Mouse (Mus musculus): ENCODE measurements around the gene Mgat4b. TPM values are rescaled to one million over a fixed set of nuclear protein-coding genes. Genes with fewer than 3 reads are reported as not detected.

Mgat4b gene
- total RNA-seq, 2 experiments from 2014 or later = 27.6 to 38.9 TPM

- no peak for DNase-seq
These were observed 10.1 kb upstream of the Mgat4b start for GRCm38 (mm10) chr11:50200613-50201012.

GRCm38 (mm10) chr11:50201590-50201989 is 9.1 kb upstream of the Mgat4b start:
- DNase-seq = no peak

GRCm38 (mm10) chr11:50203302-50203827 is 7.3 kb upstream of the Mgat4b start:
- DNase-seq = no peak

- no peak for DNase-seq
These were observed 5.3 kb upstream of the Mgat4b start for GRCm38 (mm10) chr11:50205434-50205833.

GRCm38 (mm10) chr11:50206037-50206436 is 4.7 kb upstream of the Mgat4b start:
- DNase-seq = no peak

- DNase-seq = no peak
These were observed 3.3 kb upstream of the Mgat4b start for GRCm38 (mm10) chr11:50207344-50207743.

GRCm38 (mm10) chr11:50208039-50208438 is 2.7 kb upstream of the Mgat4b start:
- DNase-seq = no peak

- peak; percentile 96 for DNase-seq
These were observed 587 bp upstream of the Mgat4b start for GRCm38 (mm10) chr11:50210101-50210504.

- DNase-seq = no peak
These were observed 801 bp downstream of the Mgat4b start for GRCm38 (mm10) chr11:50211322-50212059.

- DNase-seq = no peak
These were observed 1.5 kb downstream of the Mgat4b start for GRCm38 (mm10) chr11:50212060-50212739.

- peak; percentile 84 for DNase-seq
These were observed 2.4 kb downstream of the Mgat4b start for GRCm38 (mm10) chr11:50212848-50213758.

- DNase-seq = no peak
These were observed 3.9 kb downstream of the Mgat4b start for GRCm38 (mm10) chr11:50214631-50215030.

- DNase-seq = no peak
These were observed 4.9 kb downstream of the Mgat4b start for GRCm38 (mm10) chr11:50215633-50216032.

- DNase-seq = no peak
These were observed 6.2 kb downstream of the Mgat4b start for GRCm38 (mm10) chr11:50216724-50217366.

- DNase-seq = no peak
These were observed 7.1 kb downstream of the Mgat4b start for GRCm38 (mm10) chr11:50217811-50218210.

- no peak for DNase-seq
These were observed 9.1 kb downstream of the Mgat4b start for GRCm38 (mm10) chr11:50219833-50220232.

GRCm38 (mm10) chr11:50222559-50223276 is 12.0 kb downstream of the Mgat4b start:
- DNase-seq = no peak

- no peak for DNase-seq
These were observed 13.3 kb downstream of the Mgat4b start for GRCm38 (mm10) chr11:50223783-50224662.

- DNase-seq = peak; percentile 90
These were observed 14.2 kb downstream of the Mgat4b start for GRCm38 (mm10) chr11:50224671-50225530.
